Mouse (Mus musculus): ENCODE data around the gene D7Ertd443e. TPM values are rescaled to one million over a fixed set of nuclear protein-coding genes. Genes with fewer than 3 reads are reported as not detected.

The D7Ertd443e gene
- polyA plus RNA-seq, 1 experiment = not detected

- no peaks in the 10 kb centered on the region for H3K36me3 ChIP-seq (ENCODE audit: control insufficient read depth)
- TF ChIP-seq GATA1 (IDR thresholded peaks at IDR 0.05; ENCODE audit: low read length) = no peak
- TF ChIP-seq TAL1 (IDR thresholded peaks at IDR 0.05; ENCODE audit: low read length) = no peak
These were observed 84.2 kb downstream of the D7Ertd443e start for GRCm38 (mm10) chr7:134301285-134301684.

GRCm38 (mm10) chr7:134292750-134293149, 92.7 kb downstream of the D7Ertd443e start:
- no peak overlapping the region for H3K4me3 ChIP-seq (replicated peaks)
- no peaks in the 10 kb centered on the region for H3K27me3 ChIP-seq (ENCODE audit: control insufficient read depth)
- no peaks in the 10 kb centered on the region for H3K9me3 ChIP-seq (ENCODE audit: control insufficient read depth, low read length)
- TF ChIP-seq TAL1 (IDR thresholded peaks at IDR 0.05; ENCODE audit: low read length) (no peak), GATA1 (IDR thresholded peaks at IDR 0.05; ENCODE audit: low read length) (no peak)
- no peaks in the 10 kb centered on the region for H3K4me1 ChIP-seq (ENCODE audit: control insufficient read depth)
- no peaks in the 10 kb centered on the region for H3K36me3 ChIP-seq (ENCODE audit: control insufficient read depth)

More at GRCm38 (mm10) chr7:134301285-134301684, 84.2 kb downstream of the D7Ertd443e start:
- H3K4me1 ChIP-seq (ENCODE audit: control insufficient read depth) = no peaks in the 10 kb centered on the region
- no peaks in the 10 kb centered on the region for H3K27me3 ChIP-seq (ENCODE audit: control insufficient read depth)
- no peaks in the 10 kb centered on the region for H3K9me3 ChIP-seq (ENCODE audit: control insufficient read depth, low read length)
- no peak overlapping the region for H3K4me3 ChIP-seq (replicated peaks)

GRCm38 (mm10) chr7:134289611-134290301, 95.7 kb downstream of the D7Ertd443e start:
- no peak for TF ChIP-seq GATA1 (IDR thresholded peaks at IDR 0.05; ENCODE audit: low read length)
- TF ChIP-seq TAL1 (IDR thresholded peaks at IDR 0.05; ENCODE audit: low read length) = no peak
- H3K4me3 ChIP-seq (replicated peaks) = no peak overlapping the region
- H3K9me3 ChIP-seq (ENCODE audit: control insufficient read depth, low read length) = no peaks in the 10 kb centered on the region
- no peaks in the 10 kb centered on the region for H3K4me1 ChIP-seq (ENCODE audit: control insufficient read depth)
- no peaks in the 10 kb centered on the region for H3K36me3 ChIP-seq (ENCODE audit: control insufficient read depth)
- H3K27me3 ChIP-seq (ENCODE audit: control insufficient read depth) = no peaks in the 10 kb centered on the region

GRCm38 (mm10) chr7:134289126-134289525, 96.3 kb downstream of the D7Ertd443e start:
- Histone ChIP-seq H3K4me3 (replicated peaks) (no peak overlapping the region), H3K9me3 (ENCODE audit: control insufficient read depth, low read length) (no peaks in the 10 kb centered on the region), H3K27me3 (ENCODE audit: control insufficient read depth) (no peaks in the 10 kb centered on the region), H3K4me1 (ENCODE audit: control insufficient read depth) (no peaks in the 10 kb centered on the region), H3K36me3 (ENCODE audit: control insufficient read depth) (no peaks in the 10 kb centered on the region)
- TF ChIP-seq TAL1 (IDR thresholded peaks at IDR 0.05; ENCODE audit: low read length) (no peak), GATA1 (IDR thresholded peaks at IDR 0.05; ENCODE audit: low read length) (no peak)

GRCm38 (mm10) chr7:134287570-134288222, 97.8 kb downstream of the D7Ertd443e start:
- Histone ChIP-seq H3K36me3 (ENCODE audit: control insufficient read depth) (no peaks in the 10 kb centered on the region), H3K4me1 (ENCODE audit: control insufficient read depth) (no peaks in the 10 kb centered on the region)
- TF ChIP-seq GATA1 (IDR thresholded peaks at IDR 0.05; ENCODE audit: low read length) (no peak), TAL1 (IDR thresholded peaks at IDR 0.05; ENCODE audit: low read length) (no peak)

GRCm38 (mm10) chr7:134272956-134273355, 112.5 kb downstream of the D7Ertd443e start:
- Histone ChIP-seq H3K9me3 (ENCODE audit: control insufficient read depth, low read length) (no peaks in the 10 kb centered on the region), H3K36me3 (ENCODE audit: control insufficient read depth) (no peaks in the 10 kb centered on the region)
- TF ChIP-seq TAL1 (IDR thresholded peaks at IDR 0.05; ENCODE audit: low read length) = no peak
- TF ChIP-seq GATA1 (IDR thresholded peaks at IDR 0.05; ENCODE audit: low read length) = no peak

More at GRCm38 (mm10) chr7:134287570-134288222, 97.8 kb downstream of the D7Ertd443e start:
- Histone ChIP-seq H3K9me3 (ENCODE audit: control insufficient read depth, low read length) (no peaks in the 10 kb centered on the region), H3K27me3 (ENCODE audit: control insufficient read depth) (no peaks in the 10 kb centered on the region), H3K4me3 (replicated peaks) (no peak overlapping the region)

GRCm38 (mm10) chr7:134272421-134272820, 113.0 kb downstream of the D7Ertd443e start:
- H3K4me1 ChIP-seq (ENCODE audit: control insufficient read depth) = no peaks in the 10 kb centered on the region
- TF ChIP-seq GATA1 (IDR thresholded peaks at IDR 0.05; ENCODE audit: low read length) = no peak
- TF ChIP-seq TAL1 (IDR thresholded peaks at IDR 0.05; ENCODE audit: low read length) = no peak

More at GRCm38 (mm10) chr7:134272956-134273355, 112.5 kb downstream of the D7Ertd443e start:
- H3K4me3 ChIP-seq (replicated peaks) = no peak overlapping the region
- no peaks in the 10 kb centered on the region for H3K27me3 ChIP-seq (ENCODE audit: control insufficient read depth)
- no peaks in the 10 kb centered on the region for H3K4me1 ChIP-seq (ENCODE audit: control insufficient read depth)

GRCm38 (mm10) chr7:134265783-134266182, 119.7 kb downstream of the D7Ertd443e start:
- Histone ChIP-seq H3K4me3 (replicated peaks) (no peak overlapping the region), H3K9me3 (ENCODE audit: control insufficient read depth, low read length) (no peaks in the 10 kb centered on the region), H3K27me3 (ENCODE audit: control insufficient read depth) (no peaks in the 10 kb centered on the region), H3K4me1 (ENCODE audit: control insufficient read depth) (no peaks in the 10 kb centered on the region), H3K36me3 (ENCODE audit: control insufficient read depth) (no peaks in the 10 kb centered on the region)
- TF ChIP-seq TAL1 (IDR thresholded peaks at IDR 0.05; ENCODE audit: low read length) (no peak), GATA1 (IDR thresholded peaks at IDR 0.05; ENCODE audit: low read length) (no peak)

More at GRCm38 (mm10) chr7:134272421-134272820, 113.0 kb downstream of the D7Ertd443e start:
- Histone ChIP-seq H3K4me3 (replicated peaks) (no peak overlapping the region), H3K27me3 (ENCODE audit: control insufficient read depth) (no peaks in the 10 kb centered on the region), H3K36me3 (ENCODE audit: control insufficient read depth) (no peaks in the 10 kb centered on the region), H3K9me3 (ENCODE audit: control insufficient read depth, low read length) (no peaks in the 10 kb centered on the region)

- no peak overlapping the region for H3K4me3 ChIP-seq (replicated peaks)
- H3K9me3 ChIP-seq (ENCODE audit: control insufficient read depth, low read length) = no peaks in the 10 kb centered on the region
- no peaks in the 10 kb centered on the region for H3K4me1 ChIP-seq (ENCODE audit: control insufficient read depth)
- TF ChIP-seq TAL1 (IDR thresholded peaks at IDR 0.05; ENCODE audit: low read length) (no peak), GATA1 (IDR thresholded peaks at IDR 0.05; ENCODE audit: low read length) (no peak)
- H3K36me3 ChIP-seq (ENCODE audit: control insufficient read depth) = no peaks in the 10 kb centered on the region
- no peaks in the 10 kb centered on the region for H3K27me3 ChIP-seq (ENCODE audit: control insufficient read depth)
These were observed 122.1 kb downstream of the D7Ertd443e start for GRCm38 (mm10) chr7:134263146-134263906.

Measured in erythroblast, embryonic 14.5 days (primary cell).